Mouse (Mus musculus) midbrain, embryonic 13.5 days (tissue): ENCODE measurements around the gene Lyrm1. TPM values are rescaled to one million over a fixed set of nuclear protein-coding genes. Genes with fewer than 3 reads are reported as not detected.

Experiments used
- ATAC-seq: fragments of 200-750 bp; cut with Nextera tagmentation; 2 replicates; pipeline ENCODE4 v1.8.0; 2017; ENCODE audit warnings: mild to moderate bottlenecking, moderate TSS enrichment, moderate library complexity
- H3K27ac ChIP-seq: fragments of 300-500 bp; sonication (generic); 2 replicates; pipeline ENCODE4 v1.5.1; 2015; ENCODE audit warnings: inconsistent platforms, mild to moderate bottlenecking, moderate library complexity
- H3K27me3 ChIP-seq: fragments of 300-500 bp; sonication (generic); 2 replicates; pipeline ENCODE4 v1.6.1; 2015; ENCODE audit warnings: mild to moderate bottlenecking, inconsistent platforms
- H3K36me3 ChIP-seq: fragments of 300-500 bp; sonication (generic); 2 replicates; pipeline ENCODE4 v1.6.1; 2015; ENCODE audit warnings: mild to moderate bottlenecking, inconsistent platforms
- H3K4me1 ChIP-seq: fragments of 300-500 bp; sonication (generic); replicated peaks from 2 replicates; pipeline ENCODE4 v1.6.1; 2015; ENCODE audit warnings: inconsistent platforms
- H3K4me2 ChIP-seq: fragments of 300-500 bp; sonication (generic); replicated peaks from 2 replicates; pipeline ENCODE4 v1.6.1; 2015; ENCODE audit warnings: moderate library complexity, mild to moderate bottlenecking, inconsistent platforms
- H3K4me3 ChIP-seq: fragments of 300-500 bp; sonication (generic); replicated peaks from 2 replicates; pipeline ENCODE4 v1.5.1; 2015; ENCODE audit warnings: mild to moderate bottlenecking, inconsistent platforms
- H3K9ac ChIP-seq: fragments of 300-500 bp; sonication (generic); replicated peaks from 2 replicates; pipeline ENCODE4 v1.6.1; 2015; ENCODE audit warnings: mild to moderate bottlenecking, inconsistent platforms
- H3K9me3 ChIP-seq: fragments of 300-500 bp; sonication (generic); 2 replicates; pipeline ENCODE4 v1.6.1; 2016; ENCODE audit warnings: mild to moderate bottlenecking, inconsistent platforms
- WGBS: fragments of 180-500 bp; shearing (Covaris S2); methylation state at CpG from one replicate; pipeline ENCODE4 v1.1.7; 2015; 5-methylcytosine and 5-hydroxymethylcytosine counted together
- polyA plus RNA-seq: library from polyadenylated mRNA; unstranded; fragments of >200 nt; fragmentation: Nextera tagmentation; extraction: Ambion mirVana; gene quantifications from 2 replicates; pipeline ENCODE4 v1.2.1, GENCODE M21; 2015

Gene Lyrm1
- polyA plus RNA-seq, 1 experiment from 2014 or later = 17.3 TPM

DNA sequence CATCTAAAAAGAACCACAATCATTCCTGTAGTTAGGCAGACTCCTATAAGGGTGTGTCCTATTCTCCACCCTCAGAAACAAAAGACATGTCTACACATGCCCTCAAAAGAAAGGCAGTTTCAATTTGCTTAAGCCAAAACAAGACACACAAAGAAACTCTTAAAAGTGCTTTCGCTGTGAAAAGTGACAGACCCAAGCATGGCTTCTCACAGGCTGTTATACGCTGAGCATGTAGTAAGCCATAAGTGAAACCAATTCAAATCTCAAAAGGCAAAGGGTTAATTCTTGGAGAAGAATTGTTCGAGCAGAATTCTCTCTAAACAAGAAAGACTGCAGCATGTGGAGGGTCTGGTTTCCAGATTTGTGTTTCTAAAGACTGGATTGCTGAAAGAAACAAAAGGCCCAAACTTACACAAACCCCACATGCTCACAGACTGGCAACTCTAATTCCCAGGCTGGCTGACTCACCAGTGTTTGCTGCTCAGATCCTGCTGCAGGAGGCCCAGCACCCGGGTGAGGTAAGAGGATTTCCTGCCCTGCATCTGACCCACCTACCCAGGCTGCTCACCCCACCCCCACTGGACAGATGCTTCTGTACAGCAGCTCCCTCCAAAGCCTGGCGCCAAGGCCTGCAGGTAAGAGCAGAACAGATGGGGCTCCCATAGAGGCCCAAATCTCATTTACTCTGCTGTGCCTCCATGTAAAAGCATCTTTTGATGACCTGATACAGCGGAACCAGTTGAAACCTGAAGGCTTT is 34.1 kb upstream of the Lyrm1 start:
- ATAC-seq = peak; percentile 94
- Histone ChIP-seq H3K27me3 (no peaks in the 10 kb centered on the region), H3K9me3 (no peaks in the 10 kb centered on the region), H3K4me2 (no peak overlapping the region), H3K36me3 (peaks cover 27% of the 10 kb centered on the region), H3K4me1 (peaks cover 33% of the 10 kb centered on the region), H3K4me3 (no peak overlapping the region), H3K9ac (no peak overlapping the region; the same call in 1 of the 2 replicates), H3K27ac (peak overlapping the region; percentile 65)
- 12% methylated on average over 6 of the region's 6 CpGs for WGBS

DNA sequence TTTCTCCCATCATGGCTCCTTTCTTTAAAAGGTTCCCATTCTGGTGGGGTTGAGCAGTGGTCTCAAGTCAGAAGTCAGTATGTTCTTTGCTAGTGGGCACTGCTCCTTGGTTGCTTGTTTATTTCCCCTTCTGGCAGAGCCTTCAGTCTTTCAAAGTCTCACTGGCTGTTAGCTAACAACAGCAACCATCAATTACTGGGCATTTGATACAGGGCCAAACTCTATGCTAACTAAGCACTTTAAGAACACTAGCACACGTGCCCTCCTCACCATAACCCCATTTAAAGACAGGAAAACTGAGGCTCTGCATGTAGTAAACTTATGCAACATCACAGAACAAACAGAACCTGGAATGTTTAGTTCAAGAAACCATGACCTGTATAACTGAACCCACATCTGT is 33.5 kb upstream of the Lyrm1 start:
- Histone ChIP-seq H3K27ac (peak overlapping the region; percentile 65), H3K9me3 (no peaks in the 10 kb centered on the region), H3K4me2 (no peak overlapping the region), H3K36me3 (peaks cover 22% of the 10 kb centered on the region), H3K4me1 (peaks cover 33% of the 10 kb centered on the region), H3K27me3 (no peaks in the 10 kb centered on the region), H3K9ac (no peak overlapping the region), H3K4me3 (no peak overlapping the region)
- 45% methylated on average over 1 of the region's 1 CpGs for WGBS
- 0 out of 2 replicates have a peak, but pooled peaks have one; percentile 12 for ATAC-seq

DNA sequence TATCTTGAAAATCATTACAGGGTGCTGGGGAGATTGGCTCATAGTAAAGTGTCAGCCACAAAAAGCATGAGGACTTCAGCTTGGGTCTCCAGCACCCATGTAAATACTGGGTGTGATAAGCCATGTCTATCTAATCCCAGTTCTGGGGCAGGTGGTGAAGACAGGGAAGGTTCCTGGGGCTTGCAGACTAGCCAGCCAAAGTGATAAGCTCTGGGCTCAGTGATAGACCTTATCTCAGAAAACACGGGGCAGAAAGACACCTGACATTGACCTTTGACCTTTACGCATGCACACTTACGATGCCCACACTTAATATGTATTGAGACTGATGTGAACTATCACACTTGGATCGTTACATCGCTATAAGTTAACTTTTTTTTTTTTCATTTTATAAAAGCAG is 31.2 kb upstream of the Lyrm1 start:
- Histone ChIP-seq H3K9me3 (no peaks in the 10 kb centered on the region), H3K27ac (no peak overlapping the region), H3K9ac (no peak overlapping the region), H3K27me3 (no peaks in the 10 kb centered on the region), H3K36me3 (peaks cover 5% of the 10 kb centered on the region), H3K4me2 (no peak overlapping the region), H3K4me1 (peaks cover 32% of the 10 kb centered on the region), H3K4me3 (no peak overlapping the region)
- WGBS = 96% methylated on average over 5 of the region's 5 CpGs
- no peak for ATAC-seq

DNA sequence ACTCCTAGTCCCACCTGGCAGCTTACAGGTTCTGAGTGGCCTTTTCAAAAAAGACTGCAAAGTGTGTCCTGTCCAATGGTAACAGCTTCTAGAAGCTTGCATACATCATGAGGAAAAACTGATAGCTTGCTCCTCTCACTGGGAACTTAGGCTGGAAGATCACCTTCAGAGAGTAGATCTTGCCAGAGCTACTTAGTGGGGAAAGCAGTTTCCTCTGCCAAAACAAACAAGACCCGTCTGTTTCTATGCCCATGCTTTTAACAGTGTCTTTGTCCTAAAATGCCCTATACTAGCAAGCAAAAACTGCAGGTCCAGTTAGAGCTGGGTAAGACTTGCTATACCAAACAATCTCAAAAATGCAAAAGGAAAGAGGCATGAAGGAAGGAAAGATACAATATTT is 29.5 kb upstream of the Lyrm1 start:
- no peak overlapping the region for H3K4me3 ChIP-seq
- H3K36me3 ChIP-seq = peaks cover 3% of the 10 kb centered on the region; the same call in 1 of the 2 replicates
- no peak overlapping the region for H3K9ac ChIP-seq
- no peaks in the 10 kb centered on the region for H3K27me3 ChIP-seq
- H3K4me2 ChIP-seq = no peak overlapping the region
- H3K27ac ChIP-seq = no peak overlapping the region
- H3K9me3 ChIP-seq = no peaks in the 10 kb centered on the region
- WGBS = 79% methylated on average over 1 of the region's 1 CpGs
- no peak for ATAC-seq
- H3K4me1 ChIP-seq = peaks cover 18% of the 10 kb centered on the region

DNA sequence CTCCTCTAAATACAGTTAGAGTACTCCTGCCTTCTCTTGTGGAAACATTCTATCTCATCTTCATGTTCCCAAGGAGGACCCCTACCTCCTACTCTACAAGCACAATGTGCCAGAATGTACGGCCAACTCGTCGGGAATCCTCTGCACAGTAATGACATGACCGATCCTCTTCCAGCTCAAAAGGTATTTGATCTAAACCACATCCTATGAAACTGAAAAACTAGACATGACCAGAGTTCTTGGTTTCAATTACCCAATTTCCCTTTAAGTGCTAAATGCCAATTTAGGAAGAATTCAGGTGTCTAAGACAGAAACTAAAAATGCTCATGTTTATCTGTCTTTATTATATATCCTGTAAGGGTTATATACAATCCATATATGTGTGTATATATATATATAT is 23.5 kb upstream of the Lyrm1 start:
- Histone ChIP-seq H3K36me3 (peaks cover 3% of the 10 kb centered on the region; the same call in 1 of the 2 replicates), H3K4me3 (no peak overlapping the region), H3K4me1 (peaks cover 15% of the 10 kb centered on the region), H3K9me3 (no peaks in the 10 kb centered on the region), H3K9ac (no peak overlapping the region), H3K4me2 (no peak overlapping the region), H3K27me3 (no peaks in the 10 kb centered on the region), H3K27ac (no peak overlapping the region)
- ATAC-seq = no peak
- 67% methylated on average over 4 of the region's 4 CpGs for WGBS

DNA sequence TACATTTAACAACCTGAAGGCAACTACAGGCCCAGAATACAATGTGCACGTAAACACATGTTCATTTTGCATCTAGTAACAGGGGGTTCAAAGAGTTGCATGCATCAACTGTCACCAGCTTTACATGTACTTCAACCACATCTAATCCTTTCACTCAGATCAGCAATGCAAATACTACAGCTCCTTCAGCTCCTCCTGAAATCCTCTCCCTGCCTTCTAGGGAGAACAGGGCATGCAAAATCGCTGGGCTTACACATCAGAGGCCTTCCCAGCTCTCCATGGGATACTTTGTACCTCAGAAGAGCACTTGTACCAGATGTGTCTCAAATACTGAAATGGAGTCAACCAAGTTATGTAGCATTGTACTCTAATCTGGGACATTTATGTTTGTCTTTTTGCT is 22.6 kb upstream of the Lyrm1 start:
- no peak for ATAC-seq
- Histone ChIP-seq H3K9ac (no peak overlapping the region), H3K27ac (0 out of 2 replicates have a peak overlapping the region, but pooled peaks have one; percentile 26), H3K9me3 (no peaks in the 10 kb centered on the region), H3K27me3 (no peaks in the 10 kb centered on the region), H3K4me2 (no peak overlapping the region), H3K36me3 (peaks cover 11% of the 10 kb centered on the region), H3K4me3 (no peak overlapping the region), H3K4me1 (peaks cover 15% of the 10 kb centered on the region)
- WGBS = 15% methylated on average over 2 of the region's 2 CpGs

DNA sequence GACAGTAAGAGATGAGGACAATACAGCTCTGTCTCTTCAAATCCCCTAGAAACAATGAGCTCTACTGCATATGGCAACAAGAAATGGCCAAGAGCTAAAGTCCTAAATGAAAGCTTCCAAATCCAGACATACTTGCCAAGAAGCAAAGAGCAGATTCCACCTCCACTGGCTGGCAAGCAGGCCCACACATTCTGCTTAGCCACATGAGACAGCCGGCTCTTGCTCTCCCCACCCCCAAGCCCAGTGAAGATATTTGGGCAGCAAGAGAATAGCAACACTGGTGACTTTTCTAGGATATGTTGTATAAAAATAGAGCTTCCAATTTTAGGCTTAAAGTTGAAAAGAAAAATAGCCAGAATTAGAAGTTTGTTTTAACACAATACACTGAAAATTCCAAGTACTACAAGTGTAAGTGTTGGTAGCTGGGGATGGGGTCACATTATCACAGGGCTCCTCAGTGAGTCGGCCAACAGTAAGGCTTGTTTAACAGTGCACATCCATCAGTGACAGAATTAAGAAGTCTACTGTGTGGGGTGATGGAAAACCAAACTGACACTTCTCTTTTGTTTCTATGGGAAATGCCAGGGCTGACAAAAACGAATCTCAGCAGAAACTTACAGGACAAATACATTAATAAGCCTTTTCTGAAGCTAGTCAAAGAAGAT is 19.8 kb upstream of the Lyrm1 start:
- Histone ChIP-seq H3K4me1 (peaks cover 15% of the 10 kb centered on the region), H3K36me3 (peaks cover 15% of the 10 kb centered on the region), H3K9me3 (no peaks in the 10 kb centered on the region), H3K4me3 (no peak overlapping the region), H3K9ac (no peak overlapping the region), H3K27ac (no peak overlapping the region; the same call in 1 of the 2 replicates), H3K4me2 (no peak overlapping the region), H3K27me3 (no peaks in the 10 kb centered on the region)
- WGBS = 62% methylated on average over 3 of the region's 3 CpGs
- ATAC-seq = no peak

DNA sequence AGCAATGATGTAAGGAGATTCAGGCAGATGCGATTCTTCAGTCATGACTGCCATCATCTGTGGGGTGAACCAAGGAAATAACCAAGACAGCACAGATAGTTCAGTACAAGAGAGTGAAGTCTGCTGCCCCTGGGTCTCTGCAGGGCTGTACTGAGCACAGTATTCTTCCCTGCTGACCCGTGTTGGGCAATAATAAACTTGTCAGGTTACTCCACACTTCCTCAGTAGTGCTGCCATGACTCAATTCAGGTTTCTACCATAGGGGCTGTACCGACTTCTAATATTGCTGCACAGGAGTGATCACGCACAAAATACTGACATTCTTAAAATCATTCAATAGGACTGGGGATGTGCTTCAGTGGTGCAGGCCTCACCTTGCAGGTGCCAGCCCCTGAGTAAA is 16.5 kb upstream of the Lyrm1 start:
- Histone ChIP-seq H3K9me3 (no peaks in the 10 kb centered on the region), H3K4me3 (no peak overlapping the region), H3K4me1 (no peaks in the 10 kb centered on the region; the same call in 1 of the 2 replicates), H3K9ac (no peak overlapping the region), H3K4me2 (no peak overlapping the region), H3K36me3 (peaks cover 15% of the 10 kb centered on the region), H3K27ac (no peak overlapping the region), H3K27me3 (no peaks in the 10 kb centered on the region)
- 94% methylated on average over 4 of the region's 4 CpGs for WGBS
- no peak for ATAC-seq

DNA sequence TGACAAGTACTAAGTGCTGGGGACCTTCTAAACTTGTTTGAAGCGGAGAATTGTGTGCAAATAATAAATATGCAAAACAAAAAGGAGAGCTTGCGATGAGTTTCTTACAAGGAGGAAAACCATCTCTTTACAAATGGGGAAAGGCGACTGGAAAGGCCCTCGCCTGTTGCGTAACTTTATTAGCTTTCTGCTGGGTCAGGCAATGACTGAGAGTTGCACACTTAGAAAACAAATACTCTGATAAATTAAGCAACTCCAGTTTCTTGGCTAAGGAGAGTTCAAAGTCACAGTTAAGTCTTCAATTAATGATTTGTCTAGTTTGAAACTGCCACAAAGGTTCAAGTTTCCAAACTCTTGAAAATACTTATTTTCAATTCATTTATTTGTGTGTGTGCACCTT is 15.3 kb upstream of the Lyrm1 start:
- H3K27ac ChIP-seq = no peak overlapping the region
- no peaks in the 10 kb centered on the region for H3K27me3 ChIP-seq
- no peak for ATAC-seq
- WGBS = 94% methylated on average over 5 of the region's 5 CpGs
- H3K9me3 ChIP-seq = no peaks in the 10 kb centered on the region
- no peak overlapping the region for H3K4me3 ChIP-seq
- no peak overlapping the region for H3K4me2 ChIP-seq
- H3K36me3 ChIP-seq = peaks cover 15% of the 10 kb centered on the region
- H3K4me1 ChIP-seq = no peaks in the 10 kb centered on the region; the same call in 1 of the 2 replicates
- H3K9ac ChIP-seq = no peak overlapping the region

DNA sequence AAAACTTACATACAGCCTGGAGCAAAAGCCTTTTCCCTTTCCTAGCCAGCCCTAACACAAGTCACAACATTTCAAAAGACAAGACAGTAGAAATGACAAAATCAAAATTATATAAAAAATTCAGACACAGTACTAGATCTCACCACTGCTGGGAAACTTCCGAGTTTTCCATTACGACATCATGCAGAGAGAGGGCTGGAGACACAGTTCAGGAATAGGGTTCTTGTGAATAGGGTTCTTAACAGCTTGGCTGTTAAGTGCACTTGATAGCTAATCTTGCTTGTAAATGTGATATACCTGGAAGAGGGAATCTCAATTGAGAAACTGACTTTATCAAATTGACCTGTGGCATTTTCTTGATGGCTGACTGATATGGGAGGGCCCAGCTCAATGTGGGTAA is 14.4 kb upstream of the Lyrm1 start:
- no peak overlapping the region for H3K9ac ChIP-seq
- no peak for ATAC-seq
- no peak overlapping the region for H3K27ac ChIP-seq
- 88% methylated on average over 2 of the region's 2 CpGs for WGBS
- no peak overlapping the region for H3K4me2 ChIP-seq
- H3K4me3 ChIP-seq = no peak overlapping the region
- H3K4me1 ChIP-seq = no peaks in the 10 kb centered on the region
- H3K9me3 ChIP-seq = no peaks in the 10 kb centered on the region
- peaks cover 15% of the 10 kb centered on the region for H3K36me3 ChIP-seq
- no peaks in the 10 kb centered on the region for H3K27me3 ChIP-seq

DNA sequence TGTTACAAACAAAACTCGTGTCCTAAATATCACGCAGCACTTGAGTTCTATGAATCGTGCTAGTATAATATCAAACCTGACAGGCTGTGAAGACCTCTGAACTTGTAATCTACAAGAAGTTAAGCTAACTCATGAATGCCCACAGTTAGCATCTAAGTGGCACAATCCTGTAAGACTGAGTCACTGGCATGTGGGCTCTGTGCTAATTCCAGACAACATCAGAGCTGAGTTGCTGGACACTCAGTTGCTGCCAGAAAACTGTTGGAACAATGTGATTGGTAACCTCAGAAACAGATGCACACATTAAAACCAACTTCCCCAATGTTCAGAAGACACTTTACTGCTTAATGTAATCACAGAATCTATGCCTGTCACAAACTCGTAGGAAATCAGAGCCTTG is 7.8 kb upstream of the Lyrm1 start:
- H3K4me2 ChIP-seq = no peak overlapping the region
- WGBS = 91% methylated on average over 4 of the region's 4 CpGs
- H3K36me3 ChIP-seq = no peaks in the 10 kb centered on the region
- ATAC-seq = no peak
- no peaks in the 10 kb centered on the region for H3K9me3 ChIP-seq
- no peak overlapping the region for H3K27ac ChIP-seq
- no peak overlapping the region for H3K9ac ChIP-seq
- no peaks in the 10 kb centered on the region for H3K27me3 ChIP-seq
- no peak overlapping the region for H3K4me3 ChIP-seq
- peaks cover 13% of the 10 kb centered on the region for H3K4me1 ChIP-seq

DNA sequence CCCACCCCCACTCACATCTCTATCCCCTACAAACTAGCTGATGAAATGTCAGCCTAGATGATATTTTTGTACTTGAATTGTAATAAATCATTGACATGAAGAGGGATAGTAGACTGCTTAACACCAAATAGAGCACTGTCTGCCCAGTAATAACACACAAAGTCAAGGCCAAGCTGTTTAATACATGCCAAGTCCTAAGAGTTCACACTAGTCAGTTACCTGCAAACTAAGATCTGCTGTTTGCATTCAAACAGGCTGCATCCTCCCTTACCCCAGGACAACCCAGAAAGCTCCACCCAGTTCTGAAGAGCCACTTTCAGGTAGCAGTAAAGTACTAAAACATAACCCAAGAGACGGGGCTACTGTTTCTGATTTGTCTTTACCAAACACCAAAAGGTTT is 3.5 kb upstream of the Lyrm1 start:
- 90% methylated on average over 1 of the region's 1 CpGs for WGBS
- H3K27me3 ChIP-seq = no peaks in the 10 kb centered on the region
- H3K4me3 ChIP-seq = no peak overlapping the region
- no peak for ATAC-seq
- H3K36me3 ChIP-seq = no peaks in the 10 kb centered on the region
- peaks cover 42% of the 10 kb centered on the region for H3K4me1 ChIP-seq
- H3K9ac ChIP-seq = no peak overlapping the region
- no peaks in the 10 kb centered on the region for H3K9me3 ChIP-seq
- H3K4me2 ChIP-seq = no peak overlapping the region
- no peak overlapping the region for H3K27ac ChIP-seq
